Mouse (Mus musculus) liver, embryonic 18 days (tissue): ENCODE data around the gene Lrit2. TPM values are rescaled to one million over a fixed set of nuclear protein-coding genes. Genes with fewer than 3 reads are reported as not detected.

ENCODE experiments used
- polyA plus RNA-seq: library from polyadenylated mRNA; depleted of rRNA; stranded (reverse); fragments of >200 nt; gene quantifications from 2 replicates; pipeline ENCODE4 v1.2.3, GENCODE M21; 2012; rRNA removed

The Lrit2 gene
- not detected in 2 replicates for polyA plus RNA-seq

GRCm38 (mm10) chr14:37067629-37068028 lies at the start of gene Lrit2:
TSS of gene Lrit2 (plus strand) at chr14:37067929.

GRCm38 (mm10) chr14:37048914-37049410 lies 18.8 kb upstream of the Lrit2 start, which contains the start of gene Rgr:
TSS of gene Rgr (minus strand) at chr14:37048964.

GRCm38 (mm10) chr14:37097956-37098530 lies 30.3 kb downstream of the Lrit2 start, which contains the start of gene Cdhr1:
TSS of gene Cdhr1 (minus strand) at chr14:37098347.

DNA sequence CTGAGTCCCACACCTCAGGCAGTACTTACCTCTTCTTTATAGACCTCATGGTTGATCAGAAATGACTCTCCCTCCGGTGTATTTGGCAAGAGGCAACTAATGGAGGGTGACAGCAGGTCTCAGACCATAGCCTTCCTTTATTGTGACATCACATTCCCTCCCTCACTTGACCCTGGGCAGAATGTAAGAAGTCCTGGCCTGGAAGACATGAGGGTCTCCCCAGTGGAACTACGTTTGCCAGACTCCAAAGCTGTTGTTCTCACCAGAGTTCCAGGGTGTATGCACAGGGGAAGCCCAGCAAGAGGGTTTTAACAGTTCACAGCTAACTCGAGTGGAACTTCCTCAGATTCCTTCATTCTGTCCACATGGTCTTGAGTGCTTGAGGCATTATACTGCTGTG lies 46.2 kb downstream of the Lrit2 start, which contains the start of gene 2610528A11Rik:
2610528A11Rik (minus strand) TSS at position 101 of the 400 bp plus-strand sequence.

Other genes starting within 250 kb of the Lrit2 start
- gene Ccser2, start 99.2 kb upstream of the Lrit2 start, polyA plus RNA-seq: 2.4 and 2.6 TPM in 2 replicates
- gene Rgr, start 19.0 kb upstream of the Lrit2 start, polyA plus RNA-seq: not detected in 2 replicates
- gene Lrit1, start 13.1 kb upstream of the Lrit2 start, polyA plus RNA-seq: 0.01 and 0.05 TPM in 2 replicates
- gene Cdhr1, start 30.4 kb downstream of the Lrit2 start, polyA plus RNA-seq: 0.01 and 0.02 TPM in 2 replicates
- 0.08 and 0.28 TPM in 2 replicates for gene 2610528A11Rik, start 46.1 kb downstream of the Lrit2 start, polyA plus RNA-seq
- 99.3 and 99.7 TPM in 2 replicates for gene Ghitm, start 67.3 kb downstream of the Lrit2 start, polyA plus RNA-seq